Mouse (Mus musculus) kidney, postnatal 0 days (tissue): ENCODE results near the gene Thumpd2. TPM values are rescaled to one million over a fixed set of nuclear protein-coding genes. Genes with fewer than 3 reads are reported as not detected.

Experiments
- ATAC-seq: fragments of 200-750 bp; cut with Nextera tagmentation; replicated peaks from 2 replicates; pipeline ENCODE4 v1.8.0; 2017; ENCODE audit warnings: low read depth, moderate number of reproducible peaks, moderate TSS enrichment, moderate library complexity; ENCODE audit not compliant: low FRiP score
- DNase-seq: peaks from one replicate; pipeline ENCODE4 v3.0.0-alpha.2; 2016; ENCODE audit warnings: low spot score
- H3K27ac ChIP-seq: fragments of 300-500 bp; sonication (generic); 2 replicates; pipeline ENCODE4 v1.5.1; 2014; ENCODE audit warnings: mild to moderate bottlenecking
- H3K27me3 ChIP-seq: fragments of 300-500 bp; sonication (generic); 2 replicates; pipeline ENCODE4 v1.6.1; 2014; ENCODE audit warnings: low read length, mixed read lengths; ENCODE audit not compliant: insufficient read depth
- H3K36me3 ChIP-seq: fragments of 300-500 bp; sonication (generic); 2 replicates; pipeline ENCODE4 v1.6.1; 2014; ENCODE audit warnings: low read length, mixed read lengths; ENCODE audit not compliant: insufficient read depth
- H3K4me1 ChIP-seq: fragments of 300-500 bp; sonication (generic); replicated peaks from 2 replicates; pipeline ENCODE4 v1.6.1; 2014; ENCODE audit warnings: antibody characterized with exemption, low read length, mixed read lengths; ENCODE audit not compliant: insufficient read depth
- H3K4me2 ChIP-seq: fragments of 300-500 bp; sonication (generic); 2 replicates; pipeline ENCODE4 v1.6.1; 2014; ENCODE audit warnings: mild to moderate bottlenecking, low read length, moderate library complexity, mixed read lengths
- H3K4me3 ChIP-seq: fragments of 300-500 bp; sonication (generic); replicated peaks from 2 replicates; pipeline ENCODE4 v1.5.1; 2014; ENCODE audit warnings: low read depth, low read length
- H3K9ac ChIP-seq: fragments of 300-500 bp; sonication (generic); 2 replicates; pipeline ENCODE4 v1.6.1; 2014; ENCODE audit warnings: low read depth, low read length
- H3K9me3 ChIP-seq: fragments of 300-500 bp; sonication (generic); replicated peaks from 2 replicates; pipeline ENCODE4 v1.6.1; 2016; ENCODE audit warnings: low read length, inconsistent platforms, mixed read lengths
- CTCF ChIP-seq: IDR thresholded peaks from 2 replicates; pipeline ENCODE4 v1.5.1; 2016; ENCODE audit warnings: antibody characterized with exemption, low read depth, mild to moderate bottlenecking, moderate library complexity
- WGBS: fragments of 180-500 bp; shearing (Covaris S2); extraction: QIAGEN DNeasy Blood & Tissue Kit; methylation state at CpG from one replicate; pipeline ENCODE4 v1.1.7; 2014; 5-methylcytosine and 5-hydroxymethylcytosine counted together
- polyA plus RNA-seq: library from polyadenylated mRNA; unstranded; fragments of >200 nt; fragmentation: Nextera tagmentation; extraction: Ambion mirVana; gene quantifications from 2 replicates; pipeline ENCODE4 v1.2.1, GENCODE M21; 2015

Thumpd2 gene
- polyA plus RNA-seq, 1 experiment from 2014 or later, result 15.0 TPM

- WGBS, result 84% methylated on average over 2 of the region's 2 CpGs
- Histone ChIP-seq H3K27ac (no peak overlapping the region), H3K4me1 (no peaks in the 10 kb centered on the region), H3K4me3 (no peak overlapping the region), H3K36me3 (peaks cover 27% of the 10 kb centered on the region), H3K9ac (no peak overlapping the region), H3K4me2 (no peak overlapping the region), H3K9me3 (no peaks in the 10 kb centered on the region), H3K27me3 (no peaks in the 10 kb centered on the region)
- DNase-seq (no peak), ATAC-seq (no peak)
- TF ChIP-seq CTCF, result no peak
These were observed 23.2 kb downstream of the Thumpd2 start for GRCm38 (mm10) chr17:81041662-81042061.

- Histone ChIP-seq H3K4me3 (no peak overlapping the region), H3K9ac (no peak overlapping the region), H3K36me3 (peaks cover 32% of the 10 kb centered on the region), H3K9me3 (no peaks in the 10 kb centered on the region), H3K27ac (no peak overlapping the region), H3K4me1 (no peaks in the 10 kb centered on the region), H3K4me2 (no peak overlapping the region), H3K27me3 (no peaks in the 10 kb centered on the region)
- WGBS, result 94% methylated on average over 2 of the region's 2 CpGs
- peak; percentile 5 for DNase-seq
- no peak for TF ChIP-seq CTCF
- no peak for ATAC-seq
These were observed 26.0 kb downstream of the Thumpd2 start for GRCm38 (mm10) chr17:81038707-81039408.

DNA sequence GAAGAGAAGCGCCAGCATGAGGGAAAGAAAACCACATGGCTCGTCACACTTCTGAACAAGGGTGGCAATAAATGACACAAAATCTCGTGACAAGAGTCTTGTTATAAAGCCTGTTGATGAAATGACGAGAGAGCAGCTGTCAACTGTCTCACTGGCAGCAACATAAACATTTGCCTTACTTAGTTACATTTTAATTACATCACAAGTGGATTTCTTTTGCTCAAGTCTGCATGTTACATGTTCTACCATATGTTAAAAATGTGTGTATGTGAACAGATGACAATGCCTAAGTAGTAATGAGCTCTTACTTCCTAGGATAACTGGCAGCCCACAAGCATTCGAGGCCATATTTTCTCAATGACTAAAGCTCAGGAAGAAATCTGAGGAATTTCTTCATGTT is 29.5 kb downstream of the Thumpd2 start:
- Histone ChIP-seq H3K4me2 (no peak overlapping the region), H3K27ac (no peak overlapping the region), H3K4me3 (no peak overlapping the region), H3K4me1 (no peaks in the 10 kb centered on the region), H3K36me3 (peaks cover 33% of the 10 kb centered on the region; the same call in 1 of the 2 replicates), H3K27me3 (no peaks in the 10 kb centered on the region), H3K9ac (no peak overlapping the region), H3K9me3 (no peaks in the 10 kb centered on the region)
- WGBS, result 65% methylated on average over 5 of the region's 5 CpGs
- DNase-seq, result no peak
- no peak for ATAC-seq
- TF ChIP-seq CTCF, result no peak

- WGBS, result 87% methylated on average over 2 of the region's 2 CpGs
These were observed 31.9 kb downstream of the Thumpd2 start for GRCm38 (mm10) chr17:81032957-81033356.

GRCm38 (mm10) chr17:81031830-81032442 is 32.9 kb downstream of the Thumpd2 start:
- 93% methylated on average over 3 of the region's 3 CpGs for WGBS
- no peak for ATAC-seq
- Histone ChIP-seq H3K9ac (no peak overlapping the region), H3K27me3 (no peaks in the 10 kb centered on the region), H3K4me3 (no peak overlapping the region), H3K9me3 (no peaks in the 10 kb centered on the region), H3K27ac (no peak overlapping the region), H3K4me1 (no peaks in the 10 kb centered on the region), H3K36me3 (peaks cover 34% of the 10 kb centered on the region), H3K4me2 (no peak overlapping the region)
- no peak for DNase-seq
- no peak for TF ChIP-seq CTCF

More at GRCm38 (mm10) chr17:81032957-81033356, 31.9 kb downstream of the Thumpd2 start:
- no peaks in the 10 kb centered on the region for H3K4me1 ChIP-seq
- H3K27me3 ChIP-seq, result no peaks in the 10 kb centered on the region
- H3K9me3 ChIP-seq, result no peaks in the 10 kb centered on the region
- H3K4me3 ChIP-seq, result no peak overlapping the region
- no peak for TF ChIP-seq CTCF
- no peak overlapping the region for H3K27ac ChIP-seq
- DNase-seq (no peak), ATAC-seq (no peak)
- peaks cover 40% of the 10 kb centered on the region for H3K36me3 ChIP-seq
- no peak overlapping the region for H3K9ac ChIP-seq
- H3K4me2 ChIP-seq, result no peak overlapping the region

- peaks cover 42% of the 10 kb centered on the region for H3K36me3 ChIP-seq
- H3K4me3 ChIP-seq, result no peak overlapping the region
- no peaks in the 10 kb centered on the region for H3K27me3 ChIP-seq
- no peak for DNase-seq
- no peaks in the 10 kb centered on the region for H3K4me1 ChIP-seq
- H3K27ac ChIP-seq, result no peak overlapping the region
- no peak overlapping the region for H3K9ac ChIP-seq
- TF ChIP-seq CTCF, result no peak
- no peak for ATAC-seq
- H3K9me3 ChIP-seq, result no peaks in the 10 kb centered on the region
- no peak overlapping the region for H3K4me2 ChIP-seq
- 91% methylated on average over 6 of the region's 6 CpGs for WGBS
These were observed 37.6 kb downstream of the Thumpd2 start for GRCm38 (mm10) chr17:81027331-81027730.
